Mouse (Mus musculus) megakaryocyte progenitor cell, adult 5-6 weeks (primary cell): ENCODE measurements around the gene Ankrd60. TPM values are rescaled to one million over a fixed set of nuclear protein-coding genes. Genes with fewer than 3 reads are reported as not detected.

ENCODE experiments used
- ATAC-seq: replicated peaks from 2 replicates; pipeline ENCODE4 v1.8.0; 2016; ENCODE audit warnings: mild to moderate bottlenecking, moderate TSS enrichment, inconsistent platforms; ENCODE audit not compliant: poor library complexity
- total RNA-seq, 2 experiments: library from RNA; stranded (forward) in 1 of 2; stranded (reverse) in 1 of 2; fragments of 157-497, 149-512 nt in 1 of 2; fragments of 200-1000 nt in 1 of 2; gene quantifications; 2 replicates each; pipeline versions ENCODE4 v1.2.3 to v1.2.4; 2015 to 2017

Ankrd60 gene
- total RNA-seq, 2 experiments from 2014 or later: not detected

- peak; percentile 20 for ATAC-seq
These were observed 7.4 kb upstream of the Ankrd60 start for GRCm38 (mm10) chr2:173585387-173586117.

DNA sequence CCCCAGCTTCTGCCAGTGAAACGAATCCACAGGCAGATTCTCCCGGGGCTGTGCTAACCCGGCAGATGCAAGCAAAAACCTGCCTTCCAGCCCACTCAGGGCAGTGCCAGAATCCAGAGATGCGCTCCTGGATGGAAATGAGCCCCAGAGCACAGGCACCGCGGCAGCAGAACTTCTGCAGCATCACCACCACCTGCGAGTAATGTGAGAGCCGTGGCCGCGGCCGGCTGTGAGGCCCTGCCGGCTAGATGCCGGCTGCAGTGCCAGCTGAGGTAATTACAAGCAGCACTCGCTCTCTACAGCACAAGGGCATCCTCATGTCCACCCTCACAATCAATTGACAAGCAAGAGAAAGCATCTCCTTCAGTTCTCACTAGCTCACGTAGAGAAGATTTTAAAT lies 6.2 kb upstream of the Ankrd60 start:
- ATAC-seq: no peak

DNA sequence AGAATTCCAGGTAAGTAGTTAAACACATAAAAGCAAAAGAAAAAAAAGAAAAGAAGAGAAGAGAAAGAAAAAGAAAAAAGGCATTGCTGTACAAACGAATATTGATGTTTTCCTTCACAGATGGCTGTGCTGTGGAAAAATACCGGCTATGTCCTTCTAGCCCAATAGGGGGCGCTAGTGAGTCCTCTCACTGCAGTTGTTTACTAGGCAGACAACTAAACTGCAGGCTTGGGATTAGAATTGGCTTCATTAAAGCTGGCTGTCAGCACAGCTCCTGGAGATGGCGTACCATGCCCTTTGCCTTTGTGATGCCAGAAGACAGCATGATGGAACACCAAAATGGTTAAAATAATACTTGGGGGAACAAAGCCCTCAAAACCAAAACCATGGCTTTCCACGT lies 5.3 kb upstream of the Ankrd60 start:
- ATAC-seq: no peak

GRCm38 (mm10) chr2:173582903-173583302 lies 4.7 kb upstream of the Ankrd60 start:
- ATAC-seq: peak; percentile 10

DNA sequence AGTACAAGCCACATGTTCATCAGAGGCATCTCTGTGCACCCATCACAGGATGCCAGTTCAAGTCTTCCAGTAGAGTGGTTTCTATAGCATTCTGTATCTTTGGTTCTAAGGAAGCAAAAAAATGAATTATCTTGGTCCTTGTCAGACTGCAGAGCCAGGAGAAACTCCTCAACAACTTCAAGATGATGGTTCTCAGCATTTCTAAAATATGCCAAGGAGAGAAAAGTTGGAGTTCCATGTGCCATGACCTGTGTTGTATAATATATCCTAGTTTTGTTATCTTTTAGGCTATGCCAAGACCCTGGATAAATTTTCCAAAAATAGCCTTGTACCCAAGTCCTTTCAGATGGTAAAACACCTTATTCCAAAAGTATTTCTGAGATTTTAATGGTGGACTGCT lies 2.9 kb upstream of the Ankrd60 start:
- ATAC-seq: no peak

DNA sequence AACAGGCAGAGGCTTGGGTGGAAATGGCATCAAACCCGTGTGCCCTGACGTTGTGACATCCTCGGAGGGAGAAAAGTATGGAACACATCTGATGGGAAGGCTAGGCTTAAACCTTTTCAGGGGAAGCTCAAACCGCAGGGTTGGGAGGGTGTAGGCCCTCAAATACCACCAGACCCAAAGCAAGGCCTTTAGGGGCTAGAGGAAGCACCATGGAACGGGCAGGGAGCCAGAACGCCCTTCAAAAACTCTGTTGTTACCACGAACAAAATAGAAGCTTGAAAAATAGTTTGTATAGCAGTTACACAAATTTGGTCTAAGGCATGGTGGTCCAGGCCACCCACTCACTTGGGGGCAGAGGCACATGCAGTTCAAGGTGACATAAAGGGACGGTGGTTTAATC lies 430 bp upstream of the Ankrd60 start:
- peak; percentile 22; the same call in 1 of the 2 replicates for ATAC-seq

DNA sequence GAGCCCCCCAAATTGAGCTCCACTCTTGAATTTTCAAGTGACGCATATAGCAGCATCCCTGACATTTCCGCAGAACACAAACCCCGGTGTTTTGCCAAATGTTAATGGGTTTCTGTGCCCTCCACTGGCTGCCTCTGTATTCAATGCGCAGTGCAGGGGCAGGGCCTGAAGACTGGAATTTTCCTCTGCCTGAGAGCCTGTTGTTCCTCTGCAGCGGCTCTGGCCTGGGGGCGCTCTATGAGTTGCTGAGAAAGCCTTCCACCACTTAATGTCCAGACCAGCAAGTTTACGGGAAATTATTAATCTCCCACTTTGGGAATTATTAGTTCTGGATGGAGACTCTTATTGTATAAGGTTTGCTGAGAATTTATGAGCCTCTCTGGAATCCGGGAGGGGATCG lies 14.0 kb downstream of the Ankrd60 start:
- ATAC-seq: no peak

GRCm38 (mm10) chr2:173563336-173563735 lies 14.8 kb downstream of the Ankrd60 start:
- ATAC-seq: no peak

- ATAC-seq: peak; percentile 86
These were observed 16.2 kb downstream of the Ankrd60 start for GRCm38 (mm10) chr2:173561851-173562442.

DNA sequence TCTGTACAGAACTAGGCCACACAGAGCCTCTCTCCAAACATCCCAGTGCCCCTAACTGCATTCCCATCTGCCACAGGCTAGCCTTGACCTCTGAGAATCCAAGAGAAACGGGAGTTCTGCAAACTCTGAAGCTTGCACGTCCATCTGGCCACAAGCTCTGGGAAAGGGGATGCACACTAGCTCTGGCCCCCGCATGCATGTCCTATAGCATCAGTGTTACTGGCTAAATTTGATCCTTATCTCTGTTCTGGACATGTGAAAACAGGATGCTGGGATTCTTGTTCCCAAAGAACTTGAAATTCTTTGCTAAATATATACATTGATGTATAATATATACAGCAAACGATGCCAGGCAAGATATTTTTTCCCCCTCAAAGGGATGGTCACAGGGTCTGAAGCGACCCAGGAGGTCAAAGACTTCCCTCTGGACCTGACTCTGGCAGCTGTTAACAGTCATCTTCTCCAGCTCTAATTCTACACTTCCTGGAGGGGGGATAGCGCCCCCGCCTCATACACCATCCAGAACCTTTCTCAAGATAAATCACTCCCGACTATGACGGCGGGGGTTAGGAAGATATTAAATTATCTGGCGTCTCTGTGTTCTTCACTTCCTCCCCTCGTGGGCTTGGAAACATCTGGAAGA lies 19.3 kb downstream of the Ankrd60 start:
- no peak for ATAC-seq

DNA sequence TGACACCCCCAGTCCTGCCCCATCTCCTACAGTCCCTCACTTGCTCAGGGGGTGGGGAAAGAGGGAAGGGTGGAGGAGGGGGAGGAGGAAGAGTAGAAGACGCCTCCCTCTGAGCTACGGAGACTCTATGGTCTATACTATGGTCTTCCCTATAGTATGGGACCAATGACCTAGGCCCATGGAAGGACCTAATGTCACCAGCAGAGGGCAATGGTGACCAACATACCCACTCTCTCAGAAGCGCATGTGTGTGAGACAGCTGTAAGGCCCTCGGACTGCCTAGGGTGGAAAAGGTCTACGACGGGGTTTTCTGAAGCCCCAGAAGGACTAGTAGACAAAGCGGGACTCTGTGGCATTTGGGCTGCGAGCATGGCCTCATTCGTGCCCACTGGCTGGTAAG lies 24.3 kb downstream of the Ankrd60 start:
- ATAC-seq: peak; percentile 98

GRCm38 (mm10) chr2:173550681-173551080 lies 27.5 kb downstream of the Ankrd60 start:
- no peak for ATAC-seq

- no peak for ATAC-seq
These were observed 28.9 kb downstream of the Ankrd60 start for GRCm38 (mm10) chr2:173549236-173549635.

DNA sequence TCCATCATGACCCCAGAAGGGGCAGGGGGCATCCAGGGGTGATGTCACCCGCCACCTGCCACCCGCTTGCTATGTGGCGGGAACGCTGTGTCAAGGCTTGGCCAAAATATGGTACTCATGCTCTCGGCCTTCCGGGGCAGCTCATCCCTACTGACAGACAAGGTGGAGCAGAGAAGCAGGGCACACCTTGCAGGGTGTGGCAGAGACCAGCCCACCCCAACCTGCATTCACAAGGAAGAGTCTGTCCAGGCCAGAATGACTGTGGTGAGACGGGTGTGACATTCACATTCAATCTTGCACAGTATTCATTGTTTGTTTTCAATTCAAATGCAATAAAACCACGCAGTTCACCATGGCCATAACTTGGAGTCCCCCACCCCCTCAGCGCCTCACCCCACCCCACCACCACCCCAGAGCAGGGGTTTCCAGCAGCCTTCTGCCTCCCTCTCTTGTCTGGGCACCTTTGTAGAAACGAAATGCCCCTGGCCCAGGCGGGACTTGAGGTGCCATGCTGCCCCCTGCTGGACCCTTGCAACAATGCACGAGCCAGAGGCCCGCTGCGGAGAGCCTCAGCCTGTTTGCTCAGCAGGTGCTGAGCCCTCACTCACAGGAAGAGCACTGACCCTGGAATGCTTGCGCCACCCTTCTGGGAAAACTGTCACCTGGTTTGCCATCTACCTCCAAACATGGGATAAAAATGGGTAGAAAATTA lies 32.0 kb downstream of the Ankrd60 start:
- peak; percentile 91 for ATAC-seq

DNA sequence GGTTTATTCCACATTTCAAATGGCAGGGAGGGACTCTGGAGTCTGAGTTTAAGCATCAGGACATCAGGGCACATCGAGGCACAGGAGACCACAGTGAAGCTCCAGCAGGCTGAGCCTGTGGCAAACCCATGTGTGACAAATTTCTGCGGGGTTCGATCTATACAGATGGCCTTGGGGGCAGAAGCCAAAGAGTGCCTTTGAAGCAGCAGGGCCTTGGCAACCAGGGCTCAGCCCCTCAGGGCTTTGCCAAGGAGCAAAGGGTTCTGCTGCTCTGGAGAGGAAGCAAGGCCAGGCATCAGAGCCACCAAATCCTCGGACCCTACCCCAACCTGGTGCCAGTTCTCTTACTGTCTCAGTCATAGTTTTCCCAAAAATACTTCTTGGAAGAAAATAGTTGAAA lies 35.4 kb downstream of the Ankrd60 start:
- no peak for ATAC-seq

DNA sequence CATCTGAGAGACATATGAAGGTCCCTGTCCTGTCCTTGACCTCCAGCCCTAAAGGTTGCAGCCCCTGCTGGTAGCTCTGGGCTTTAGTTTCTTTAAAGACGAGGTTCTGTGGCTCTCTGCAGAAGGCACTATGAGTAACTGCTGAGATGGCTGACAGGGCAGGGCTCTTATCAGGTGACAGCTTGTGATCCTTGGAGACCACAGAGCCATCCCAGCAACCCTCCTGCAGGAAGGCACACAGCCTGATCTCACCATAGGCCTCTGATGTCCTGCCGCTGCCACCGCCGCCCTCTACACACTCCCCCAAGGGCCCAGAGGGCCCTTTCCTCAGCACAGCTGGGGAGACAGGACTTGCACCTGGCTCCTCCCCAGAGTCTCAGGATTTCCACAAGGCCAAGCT lies 36.4 kb downstream of the Ankrd60 start:
- ATAC-seq: peak; percentile 62

DNA sequence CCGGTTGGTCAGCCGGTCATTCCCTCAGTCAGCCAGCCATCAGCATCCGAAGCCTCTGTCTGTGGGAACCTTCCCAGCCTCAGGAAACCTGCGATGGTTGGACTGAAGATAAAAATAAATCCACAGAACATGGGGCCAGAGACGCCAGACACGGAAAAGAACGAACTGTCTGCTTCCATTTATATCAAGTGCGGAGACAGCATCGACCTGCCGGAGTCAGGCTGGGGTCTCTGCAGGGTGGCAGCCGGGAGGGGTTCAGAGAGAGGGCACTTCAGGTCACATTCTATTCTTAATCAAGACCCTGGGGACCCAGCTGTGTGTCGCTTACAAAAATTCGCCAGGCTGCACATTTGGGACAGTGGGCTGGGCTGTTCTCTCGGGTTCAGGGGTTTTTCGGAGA lies 38.4 kb downstream of the Ankrd60 start:
- no peak for ATAC-seq

DNA sequence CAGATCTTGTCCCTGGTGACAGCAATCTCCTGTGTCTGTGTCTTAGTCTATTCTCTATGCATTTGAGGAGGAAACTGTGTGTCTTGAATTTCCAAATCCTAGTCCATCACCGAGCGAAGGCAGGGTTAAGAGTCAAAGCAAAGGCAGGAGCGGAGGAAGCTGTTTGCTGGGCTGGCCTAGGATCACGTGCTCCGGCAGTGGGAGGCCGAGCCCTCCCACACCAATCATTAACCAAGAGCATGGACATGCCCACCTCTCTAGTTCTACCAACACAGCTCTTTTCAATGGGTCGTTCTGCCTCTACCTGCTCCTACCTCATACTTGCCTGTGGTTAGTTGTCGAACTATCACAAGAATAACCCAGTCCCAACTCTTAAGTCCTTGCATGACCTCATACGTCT lies 42.3 kb downstream of the Ankrd60 start:
- ATAC-seq: no peak

- no peak for ATAC-seq
These were observed 42.8 kb downstream of the Ankrd60 start for GRCm38 (mm10) chr2:173535390-173535789.

GRCm38 (mm10) chr2:173534581-173534980 lies 43.6 kb downstream of the Ankrd60 start:
- ATAC-seq: peak; percentile 88

DNA sequence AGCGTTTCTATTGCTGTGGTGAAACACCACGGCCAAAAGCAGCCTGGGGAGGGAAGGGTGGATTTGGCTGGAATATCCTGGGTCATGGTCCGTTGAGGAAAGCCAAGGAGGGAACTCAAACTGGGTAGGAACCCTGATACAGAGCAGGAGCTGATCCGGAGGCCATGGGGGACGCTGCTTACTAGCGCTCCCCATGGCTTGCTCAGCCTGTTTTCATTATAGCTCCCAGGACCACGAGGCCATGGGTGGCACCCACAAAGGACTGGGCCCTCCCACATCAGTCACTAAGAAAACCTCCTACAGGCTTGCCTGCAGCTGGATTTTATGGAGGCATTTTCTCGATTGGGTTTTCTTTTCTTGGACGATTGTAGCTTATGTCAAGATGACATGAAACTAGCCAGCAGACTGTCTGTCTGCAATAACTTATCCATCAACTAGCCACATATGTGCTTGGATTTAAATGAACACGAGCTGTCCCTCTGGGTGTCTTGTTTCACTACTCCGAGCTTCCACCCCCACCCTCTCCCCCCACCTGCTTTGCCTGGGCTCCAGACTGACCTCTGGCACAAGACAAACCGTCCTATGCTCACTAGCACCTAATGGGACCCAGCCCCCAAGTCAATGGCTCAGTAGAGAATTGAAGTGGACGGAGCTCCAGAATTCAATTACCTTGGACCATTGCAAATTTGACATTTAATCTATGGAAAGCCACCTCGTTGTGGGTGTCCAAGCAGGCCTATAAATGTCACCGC lies 45.3 kb downstream of the Ankrd60 start:
- no peak for ATAC-seq
